Mouse (Mus musculus) thymus, adult 2 months (tissue): ENCODE measurements at regions not wholly inside any gene's neighbourhood (a gene's known extent, or its start where the extent isn't known, plus 50 kb on each side); places are given as distances from the start of the nearest gene placed in this dataset.

Experiments used
- CTCF ChIP-seq: fragments of 200-500 bp; IDR thresholded peaks from 2 replicates; pipeline ENCODE4 v1.5.1; 2012; ENCODE audit warnings: mild to moderate bottlenecking, control low read depth, low read length, moderate library complexity, borderline replicate concordance; ENCODE audit not compliant: control insufficient read depth, poor library complexity, insufficient read depth; ENCODE audit errors: extremely low read depth
- POLR2A ChIP-seq: fragments of 200-500 bp; IDR thresholded peaks from 2 replicates; pipeline ENCODE4 v1.6.1; 2012; ENCODE audit warnings: mild to moderate bottlenecking, low read length, control low read depth, moderate library complexity; ENCODE audit not compliant: control insufficient read depth, poor library complexity, insufficient read depth; ENCODE audit errors: extremely low read depth

DNA sequence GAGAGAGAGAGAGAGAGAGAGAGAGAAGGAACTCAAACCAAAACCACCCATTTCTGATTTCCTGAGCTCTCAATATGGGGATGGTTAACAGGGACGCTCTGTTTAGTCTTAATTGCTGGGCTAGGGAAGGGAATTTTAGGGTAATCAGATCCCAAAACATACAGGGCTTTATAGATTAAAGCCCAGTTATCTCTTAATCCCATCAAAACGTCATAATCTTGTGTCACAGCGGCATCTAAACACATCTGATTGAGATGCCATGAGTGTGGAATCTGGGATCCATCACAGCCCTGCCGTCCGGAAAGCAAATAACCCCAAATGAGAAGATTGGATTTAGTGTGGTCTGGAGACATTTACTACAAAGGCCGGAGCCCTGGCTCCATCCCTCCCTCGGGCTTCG, 527.1 kb upstream of the Tbx3 start:
- TF ChIP-seq CTCF (no peak), POLR2A (no peak)
